Mouse (Mus musculus) naive thymus-derived CD4-positive, alpha-beta T cell, adult 2 months (primary cell): Measurements from ENCODE around the gene Rgl3.

ENCODE experiments used
- DNase-seq: peaks from one replicate; pipeline ENCODE4 v3.0.0-alpha.2; 2011; ENCODE audit warnings: low read depth

Gene Rgl3

DNA sequence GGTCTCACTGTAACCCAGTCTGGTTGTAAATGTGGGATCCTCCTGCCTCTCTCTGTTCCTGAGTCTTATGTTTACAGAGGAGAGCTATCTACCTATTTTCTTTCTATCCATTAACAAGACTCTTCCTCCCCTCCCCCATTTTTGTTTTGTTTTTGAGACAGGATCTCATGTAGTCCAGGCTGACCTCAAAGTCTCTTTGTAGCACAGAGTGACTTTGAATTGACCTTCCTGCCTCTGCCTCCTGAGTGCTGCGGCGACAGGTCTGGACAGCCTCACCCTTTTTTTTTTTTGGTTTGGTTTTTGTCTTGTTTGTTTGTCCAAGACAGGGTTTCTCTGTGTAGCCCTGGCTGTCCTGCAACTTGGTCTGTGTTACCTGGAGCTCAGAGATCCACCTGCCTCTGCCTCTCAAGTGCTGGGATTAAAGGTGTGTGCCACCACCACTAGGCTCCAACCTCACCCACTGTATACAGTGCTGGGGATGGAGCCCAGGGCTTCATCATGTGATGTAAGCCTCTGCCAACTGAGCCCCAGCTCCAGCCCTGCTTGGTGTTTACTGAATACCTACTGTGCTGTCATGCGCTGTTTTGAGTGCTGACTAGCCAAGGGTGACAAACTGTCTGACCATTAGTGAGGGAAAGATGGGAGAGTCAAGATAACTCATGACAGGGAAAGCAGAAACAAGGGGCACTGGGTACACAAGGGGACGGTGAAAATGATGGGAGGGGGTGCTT lies 10.7 kb downstream of the Rgl3 start:
- no peak for DNase-seq

GRCm38 (mm10) chr9:21977972-21978371 lies 11.3 kb downstream of the Rgl3 start:
- DNase-seq, result peak; percentile 75

DNA sequence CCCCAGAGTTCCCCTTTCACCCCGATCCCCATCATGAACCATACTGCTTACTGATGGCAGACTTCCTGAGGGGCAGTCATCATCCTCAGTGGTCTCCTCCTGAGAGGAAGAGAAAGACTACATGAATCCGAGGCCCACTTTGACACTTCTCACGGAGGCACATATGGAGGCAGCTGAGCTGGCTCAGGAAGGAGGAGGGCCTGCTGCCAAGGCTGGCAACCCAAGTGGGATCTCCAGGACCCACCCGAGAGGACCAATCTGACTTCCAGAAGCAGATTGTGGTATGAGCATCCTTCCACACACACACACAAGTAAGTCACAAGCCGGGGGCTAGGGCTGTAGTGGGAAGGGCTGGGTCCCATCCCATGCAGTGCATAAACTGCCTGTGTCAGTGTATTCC lies 11.9 kb downstream of the Rgl3 start:
- DNase-seq, result no peak

- DNase-seq, result no peak
Measured at GRCm38 (mm10) chr9:21976626-21977175, 12.5 kb downstream of the Rgl3 start.

- no peak for DNase-seq
Measured at GRCm38 (mm10) chr9:21969304-21969703, 19.9 kb downstream of the Rgl3 start.

GRCm38 (mm10) chr9:21968883-21969282 lies 20.4 kb downstream of the Rgl3 start:
- no peak for DNase-seq

DNA sequence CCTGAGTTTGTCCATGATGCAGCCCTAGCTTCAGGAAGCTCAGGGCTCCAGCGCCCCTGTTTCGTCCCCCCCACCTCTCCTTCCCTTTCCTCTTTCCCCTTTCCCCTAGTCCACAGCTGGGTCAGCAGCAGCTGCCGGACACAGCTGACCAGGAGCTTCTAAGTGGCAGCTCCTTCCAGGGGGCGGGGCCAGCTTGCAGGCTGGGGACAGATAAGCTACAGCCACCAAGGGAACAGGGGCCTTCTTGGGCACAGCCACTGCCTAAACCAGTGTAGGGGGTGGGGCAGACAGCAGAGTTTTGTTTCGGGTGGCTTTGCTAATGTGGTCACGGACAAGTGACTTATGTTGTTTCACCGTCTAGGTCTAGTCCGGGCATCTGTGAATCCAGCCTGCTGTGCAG lies 25.8 kb downstream of the Rgl3 start, which contains the start of gene Epor:
TSS of gene Epor (minus strand) at position 90 of the 400 bp plus-strand sequence.
- no peak for DNase-seq

DNA sequence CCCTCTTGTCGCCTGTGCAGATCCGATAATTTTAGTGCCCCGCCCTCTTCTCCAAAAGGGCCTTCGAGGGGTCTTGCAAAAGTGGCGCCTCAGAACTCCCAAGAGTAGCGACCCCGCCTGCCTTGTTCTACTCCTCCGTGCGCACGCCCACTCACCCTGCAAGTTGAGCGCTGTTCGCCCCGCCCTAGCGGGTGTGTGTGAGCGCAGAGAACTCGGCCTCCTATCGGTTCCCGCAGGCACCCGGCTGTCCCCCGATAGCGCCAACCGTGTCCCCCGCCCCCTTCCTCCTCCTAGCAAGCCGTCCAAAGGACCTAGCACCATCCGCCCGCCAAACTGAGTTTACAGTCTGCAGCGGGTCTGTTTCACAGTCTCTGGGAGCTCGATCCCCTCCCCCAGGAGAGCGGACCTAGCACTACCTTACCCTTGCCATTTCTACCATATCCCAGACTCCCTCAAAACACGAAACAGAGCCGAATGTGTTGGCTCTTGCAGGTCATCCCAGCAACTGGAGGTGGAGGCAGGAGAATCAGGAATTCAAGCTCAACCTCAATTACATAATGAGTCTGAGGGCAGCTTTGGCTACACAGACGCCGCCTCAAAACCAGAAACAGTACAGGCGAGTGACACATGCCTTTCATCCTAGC lies 26.7 kb downstream of the Rgl3 start:
- DNase-seq, result peak; percentile 62

DNA sequence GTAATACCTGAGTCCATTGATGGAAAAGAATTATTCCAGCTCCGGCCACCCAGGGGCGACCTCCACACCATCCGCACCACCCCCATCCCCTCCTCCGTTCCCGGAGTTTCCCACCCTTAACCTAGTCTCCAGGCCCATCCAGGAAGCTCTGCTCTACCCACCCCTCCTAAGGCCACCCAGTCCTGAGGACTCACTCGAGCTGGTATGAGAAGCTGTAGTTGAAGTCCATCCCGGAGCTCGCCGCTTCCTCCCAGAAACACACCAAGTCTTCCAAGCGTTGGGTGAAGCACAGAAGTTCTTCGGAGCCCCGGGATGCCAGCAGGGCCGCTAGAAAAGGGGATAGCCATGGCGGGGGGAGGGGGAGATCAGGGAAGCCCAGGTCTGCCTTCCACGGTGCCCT lies 27.2 kb downstream of the Rgl3 start:
- no peak for DNase-seq

DNA sequence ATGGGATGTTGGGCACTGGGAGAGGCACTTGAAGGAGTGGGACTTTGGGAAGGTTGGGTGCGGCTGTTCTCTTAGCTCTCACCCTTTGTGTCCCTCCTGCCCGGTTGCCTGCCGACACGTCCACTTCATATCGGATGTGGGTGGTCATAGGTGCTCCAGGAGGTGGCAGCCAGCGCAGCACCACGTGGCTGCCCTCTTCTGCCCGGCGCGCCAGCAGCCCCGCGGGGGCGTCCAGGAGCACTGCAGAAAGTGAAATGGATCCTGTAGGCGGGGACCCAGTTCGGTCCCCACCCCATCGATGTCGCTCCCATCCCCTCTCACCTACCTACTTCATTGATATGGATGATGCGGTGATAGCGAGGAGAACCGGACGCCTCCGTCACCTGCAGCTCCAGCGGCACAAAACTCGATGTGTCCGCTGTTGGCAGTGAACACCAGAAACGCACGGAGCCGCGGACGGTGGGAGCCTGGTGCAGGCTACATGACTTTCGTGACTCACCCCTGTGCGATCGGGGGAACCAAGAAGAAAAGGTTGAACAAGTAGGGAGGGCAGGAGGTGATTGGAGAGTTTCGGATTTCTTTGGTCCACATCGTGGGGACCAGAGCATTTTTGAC lies 27.8 kb downstream of the Rgl3 start:
- peak; percentile 23 for DNase-seq

GRCm38 (mm10) chr9:21960558-21961208 lies 28.6 kb downstream of the Rgl3 start:
- no peak for DNase-seq

DNA sequence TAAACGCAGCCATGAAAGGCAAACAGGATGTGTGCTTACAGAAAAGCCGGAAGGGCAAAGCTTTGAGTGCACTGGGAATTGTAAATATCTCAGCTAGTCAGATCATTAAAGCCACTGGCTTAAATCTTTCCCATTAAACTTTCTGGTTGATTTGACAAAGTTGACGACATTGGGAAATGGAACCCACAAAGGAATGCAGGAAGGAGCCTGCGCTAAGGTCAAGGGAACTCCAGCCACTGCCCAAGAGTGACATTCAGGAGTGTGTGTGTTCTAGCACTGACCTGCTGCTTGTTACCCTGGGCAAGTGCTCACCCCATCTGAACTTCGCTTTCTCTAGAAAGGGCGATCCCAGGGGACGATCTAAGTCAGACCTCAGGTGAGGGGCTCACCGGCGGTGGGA lies 29.1 kb downstream of the Rgl3 start:
- DNase-seq, result no peak

DNA sequence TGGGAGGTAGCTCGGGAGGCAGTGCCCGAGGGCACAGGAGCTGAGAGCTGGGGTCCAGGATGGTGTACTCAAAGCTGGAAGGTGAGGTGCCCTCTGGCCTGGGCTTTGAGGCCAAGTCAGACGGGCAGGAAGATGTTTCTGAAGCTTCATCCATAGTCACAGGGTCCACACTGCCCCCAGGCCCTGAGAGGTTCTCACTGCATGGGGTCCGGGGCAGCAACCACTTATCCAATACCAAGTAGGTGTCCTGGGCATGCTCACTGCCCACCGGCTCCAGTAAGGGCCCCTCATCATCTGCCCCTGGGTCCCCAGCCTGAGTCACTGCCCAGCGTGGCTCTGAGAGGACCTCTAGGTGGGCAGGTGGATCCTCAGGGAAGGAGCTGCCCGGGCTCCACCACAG lies 30.0 kb downstream of the Rgl3 start:
- DNase-seq, result no peak

- no peak for DNase-seq
Measured at GRCm38 (mm10) chr9:21958372-21958771, 30.9 kb downstream of the Rgl3 start.

DNA sequence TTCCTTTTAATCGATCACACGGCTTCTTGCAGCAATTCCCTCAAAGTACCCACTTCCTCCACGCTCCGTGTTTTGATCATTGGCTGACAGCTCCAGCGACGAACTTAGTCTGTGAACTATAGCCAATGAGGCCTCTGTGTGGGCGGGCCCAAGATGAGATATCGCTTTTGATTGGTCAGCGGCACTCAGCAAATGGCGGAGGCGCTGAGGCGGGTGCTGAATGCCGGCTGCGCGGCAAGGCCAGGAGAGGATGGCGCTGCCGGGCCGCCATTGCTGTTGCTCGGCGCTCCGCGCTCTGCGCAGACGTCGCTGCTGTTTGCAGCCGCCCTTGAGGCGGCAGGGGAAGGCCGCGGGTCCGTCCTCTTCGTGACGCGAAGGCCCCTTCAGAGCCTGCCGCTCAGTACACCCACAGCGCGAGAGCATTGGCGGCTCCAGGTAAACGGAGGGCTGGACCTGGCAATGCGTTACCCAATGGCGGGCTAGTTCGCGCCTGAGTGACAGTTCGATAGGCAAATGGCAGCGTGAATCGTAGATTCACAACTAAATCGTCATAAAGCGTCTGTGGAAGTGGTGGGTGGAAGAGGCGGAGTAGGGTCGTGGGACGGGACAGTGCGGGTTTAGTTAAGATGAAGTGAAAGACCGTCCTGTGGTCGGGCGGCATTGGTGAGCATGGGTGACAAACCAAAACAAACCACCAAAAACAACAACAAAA lies 33.5 kb downstream of the Rgl3 start, which contains the start of gene Swsap1:
TSS of gene Swsap1 (plus strand) at position 186 of the 712 bp plus-strand sequence.
- DNase-seq, result peak; percentile 99

DNA sequence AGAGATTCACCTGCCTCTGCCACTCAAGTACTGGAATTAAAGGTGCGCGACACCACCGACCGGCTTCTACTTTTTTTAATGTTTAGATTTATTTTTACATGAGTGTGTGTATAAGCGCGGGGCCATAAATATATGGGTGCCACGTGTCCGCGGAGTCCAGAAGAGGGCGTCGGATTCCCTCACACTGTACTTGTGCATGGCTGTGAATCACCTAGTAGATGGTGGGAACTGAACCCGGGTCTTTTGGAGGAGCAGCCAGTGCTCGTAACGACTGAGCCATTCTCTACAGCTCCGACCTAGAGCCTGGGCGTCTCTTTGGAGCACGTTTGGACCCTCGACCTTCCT lies 34.0 kb downstream of the Rgl3 start:
- no peak for DNase-seq

GRCm38 (mm10) chr9:21954635-21955034 lies 34.6 kb downstream of the Rgl3 start:
- no peak for DNase-seq

DNA sequence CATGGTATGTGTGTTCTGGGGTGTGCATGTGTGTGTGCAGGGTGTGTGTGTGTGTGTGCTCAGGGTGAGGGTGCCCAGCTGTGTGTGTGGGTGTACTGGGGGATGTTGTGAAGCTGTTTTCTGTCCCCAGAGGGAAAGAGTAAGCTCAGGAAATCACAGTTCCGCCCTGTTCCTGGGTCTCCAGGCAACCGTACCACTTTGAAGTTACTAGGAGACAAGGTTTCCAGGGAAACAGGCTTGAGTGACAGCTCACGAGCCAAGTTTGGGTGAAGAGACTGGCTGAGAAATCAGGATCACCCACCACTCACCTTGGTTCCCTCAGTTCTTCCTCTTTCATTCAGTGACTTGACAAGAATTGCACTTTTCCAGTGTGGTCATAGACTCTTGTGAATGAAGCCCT lies 35.6 kb downstream of the Rgl3 start:
- peak; percentile 23 for DNase-seq

- peak; percentile 51 for DNase-seq
Measured at GRCm38 (mm10) chr9:21951977-21952376, 37.3 kb downstream of the Rgl3 start.

DNA sequence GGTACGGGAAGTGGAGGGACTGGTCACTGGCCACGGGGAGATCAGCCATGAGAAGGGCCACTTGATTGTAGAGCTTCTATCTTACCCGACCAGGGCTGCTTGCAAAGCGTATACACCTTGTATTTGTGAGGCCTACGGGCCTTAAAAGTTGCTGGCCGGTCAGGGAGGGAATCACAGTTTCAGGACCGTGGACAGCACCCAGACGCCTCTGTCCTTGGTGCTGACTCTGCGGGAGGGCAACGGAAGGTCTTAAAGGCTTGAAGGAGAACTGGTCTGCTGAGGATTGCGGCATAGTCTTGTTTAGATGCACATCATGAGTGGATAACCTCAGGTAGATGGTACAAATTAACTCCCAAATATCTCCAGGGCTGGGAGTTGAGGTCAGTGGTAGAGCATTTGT lies 38.9 kb downstream of the Rgl3 start:
- DNase-seq, result peak; percentile 75

GRCm38 (mm10) chr9:21948790-21949189 lies 40.5 kb downstream of the Rgl3 start:
- DNase-seq, result no peak

DNA sequence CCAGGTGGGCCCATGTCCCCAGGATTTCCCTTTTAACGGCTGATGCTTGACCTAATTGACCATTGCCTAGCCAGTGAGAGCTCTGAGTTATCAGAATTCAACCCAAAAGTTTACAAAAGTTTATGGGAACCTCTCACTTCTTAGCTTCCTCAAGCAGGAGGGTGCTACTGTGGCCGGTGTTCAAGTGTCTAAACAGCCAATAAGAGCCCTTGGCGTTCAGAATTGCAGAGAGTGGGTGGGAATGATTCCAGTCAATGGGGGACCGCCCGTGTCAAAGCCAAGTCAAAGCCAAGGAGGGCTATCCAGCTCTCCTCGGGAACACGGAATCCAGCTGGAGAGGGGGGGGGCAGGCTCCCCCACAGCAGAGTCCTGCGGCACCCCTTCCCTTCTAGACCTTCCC lies 41.1 kb downstream of the Rgl3 start:
- DNase-seq, result no peak
